Mouse (Mus musculus): Measurements from ENCODE around the gene Gpr34. TPM values are rescaled to one million over a fixed set of nuclear protein-coding genes. Genes with fewer than 3 reads are reported as not detected.

The Gpr34 gene
- polyA plus RNA-seq, 1 experiment from 2014 or later = 0.50 TPM

- ATAC-seq (ENCODE audit: insufficient read depth) = no peak
- 66% methylated on average over 3 of the region's 3 CpGs for WGBS (ENCODE audit: insufficient replicate concordance)
- Histone ChIP-seq H3K9ac (no peak overlapping the region), H3K4me1 (replicated peaks) (0 out of 2 replicates have a peak, but pooled peaks cover 2% of the 10 kb centered on the region), H3K27ac (replicated peaks) (no peak overlapping the region), H3K27me3 (no peaks in the 10 kb centered on the region), H3K4me3 (replicated peaks) (no peak overlapping the region), H3K36me3 (replicated peaks) (no peaks in the 10 kb centered on the region), H3K4me2 (no peak overlapping the region), H3K9me3 (replicated peaks) (no peaks in the 10 kb centered on the region)
These were observed 38.5 kb downstream of the Gpr34 start for GRCm38 (mm10) chrX:13670342-13670741.

GRCm38 (mm10) chrX:13673001-13673400, 41.1 kb downstream of the Gpr34 start:
- H3K4me3 ChIP-seq (replicated peaks) = no peak overlapping the region
- no peak overlapping the region for H3K9ac ChIP-seq
- H3K27ac ChIP-seq (replicated peaks) = no peak overlapping the region
- 73% methylated on average over 3 of the region's 3 CpGs for WGBS (ENCODE audit: insufficient replicate concordance)
- H3K27me3 ChIP-seq = no peaks in the 10 kb centered on the region
- ATAC-seq (ENCODE audit: insufficient read depth) = no peak
- H3K9me3 ChIP-seq (replicated peaks) = no peaks in the 10 kb centered on the region
- no peak overlapping the region for H3K4me2 ChIP-seq
- 0 out of 2 replicates have a peak, but pooled peaks cover 2% of the 10 kb centered on the region for H3K4me1 ChIP-seq (replicated peaks)
- H3K36me3 ChIP-seq (replicated peaks) = no peaks in the 10 kb centered on the region

GRCm38 (mm10) chrX:13681748-13682147, 49.9 kb downstream of the Gpr34 start:
- H3K9me3 ChIP-seq (replicated peaks) = no peaks in the 10 kb centered on the region
- no peak overlapping the region for H3K4me2 ChIP-seq
- H3K9ac ChIP-seq = no peak overlapping the region
- WGBS (ENCODE audit: insufficient replicate concordance) = 75% methylated on average over 3 of the region's 3 CpGs
- no peak overlapping the region for H3K27ac ChIP-seq (replicated peaks)
- H3K4me3 ChIP-seq (replicated peaks) = no peak overlapping the region
- H3K36me3 ChIP-seq (replicated peaks) = no peaks in the 10 kb centered on the region
- no peaks in the 10 kb centered on the region for H3K27me3 ChIP-seq
- ATAC-seq (ENCODE audit: insufficient read depth) = no peak
- H3K4me1 ChIP-seq (replicated peaks) = no peaks in the 10 kb centered on the region; the same call in 1 of the 2 replicates

- no peaks in the 10 kb centered on the region for H3K9me3 ChIP-seq (replicated peaks)
- no peak overlapping the region for H3K27ac ChIP-seq (replicated peaks)
- no peak overlapping the region for H3K4me2 ChIP-seq
- no peak overlapping the region for H3K4me3 ChIP-seq (replicated peaks)
- H3K36me3 ChIP-seq (replicated peaks) = no peaks in the 10 kb centered on the region
- no peaks in the 10 kb centered on the region for H3K27me3 ChIP-seq
- ATAC-seq (ENCODE audit: insufficient read depth) = peak; percentile 52
- no peak overlapping the region for H3K9ac ChIP-seq
- WGBS (ENCODE audit: insufficient replicate concordance) = 43% methylated on average over 1 of the region's 1 CpGs
- H3K4me1 ChIP-seq (replicated peaks) = no peaks in the 10 kb centered on the region; the same call in 1 of the 2 replicates
These were observed 54.7 kb downstream of the Gpr34 start for GRCm38 (mm10) chrX:13686589-13686988.

GRCm38 (mm10) chrX:13688356-13688755, 56.5 kb downstream of the Gpr34 start:
- Histone ChIP-seq H3K36me3 (replicated peaks) (no peaks in the 10 kb centered on the region), H3K9me3 (replicated peaks) (no peaks in the 10 kb centered on the region), H3K4me3 (replicated peaks) (no peak overlapping the region), H3K27ac (replicated peaks) (no peak overlapping the region), H3K4me2 (no peak overlapping the region), H3K27me3 (no peaks in the 10 kb centered on the region), H3K9ac (no peak overlapping the region), H3K4me1 (replicated peaks) (no peaks in the 10 kb centered on the region; the same call in 1 of the 2 replicates)
- no peak for ATAC-seq (ENCODE audit: insufficient read depth)
- 70% methylated on average over 2 of the region's 2 CpGs for WGBS (ENCODE audit: insufficient replicate concordance)

Small RNA genes lying within 50 kb of the gene (microRNA-seq; reads per million reads assigned to microRNA genes)
- gene Gm25246 = not detected

Other genes starting within 250 kb of the Gpr34 start
- gene Nyx, start 166.0 kb upstream of the Gpr34 start, polyA plus RNA-seq (2015; fragmentation: Nextera tagmentation; extraction: Ambion mirVana) = not detected in 2 replicates
- gene Gpr82, start 29.3 kb downstream of the Gpr34 start, polyA plus RNA-seq (2015; fragmentation: Nextera tagmentation; extraction: Ambion mirVana) = 0.03 and 0.06 TPM in 2 replicates
- gene Cask, start 219.3 kb downstream of the Gpr34 start, polyA plus RNA-seq (2015; fragmentation: Nextera tagmentation; extraction: Ambion mirVana) = 1.0 and 1.3 TPM in 2 replicates